Mouse (Mus musculus) neural tube, embryonic 14.5 days (tissue): ENCODE measurements around the gene 4930535I16Rik. TPM values are rescaled to one million over a fixed set of nuclear protein-coding genes. Genes with fewer than 3 reads are reported as not detected.
"Not testable (repeated sequence)": the region's sequence is repeated elsewhere in the genome, so short reads cannot be mapped to it uniquely, and the experiment has no call there.

Source experiments
- ATAC-seq: fragments of 200-750 bp; cut with Nextera tagmentation; 2 replicates; pipeline ENCODE4 v1.8.0; 2017; ENCODE audit warnings: low read depth, mild to moderate bottlenecking, moderate TSS enrichment, moderate library complexity
- H3K27ac ChIP-seq: fragments of 300-500 bp; sonication (generic); 2 replicates; pipeline ENCODE4 v1.5.1; 2014; ENCODE audit warnings: low read depth, mild to moderate bottlenecking, control low read depth, low read length, moderate library complexity, mixed read lengths
- H3K27me3 ChIP-seq: fragments of 300-500 bp; sonication (generic); 2 replicates; pipeline ENCODE4 v1.6.1; 2014; ENCODE audit warnings: low read length; ENCODE audit not compliant: control insufficient read depth, insufficient read depth
- H3K36me3 ChIP-seq: fragments of 300-500 bp; sonication (generic); 2 replicates; pipeline ENCODE4 v1.6.1; 2014; ENCODE audit warnings: low read length, mixed read lengths; ENCODE audit not compliant: control insufficient read depth, insufficient read depth
- H3K4me1 ChIP-seq: fragments of 300-500 bp; sonication (generic); 2 replicates; pipeline ENCODE4 v1.6.1; 2014; ENCODE audit warnings: low read length; ENCODE audit not compliant: control insufficient read depth, insufficient read depth
- H3K4me2 ChIP-seq: fragments of 300-500 bp; sonication (generic); 2 replicates; pipeline ENCODE4 v1.6.1; 2014; ENCODE audit warnings: mild to moderate bottlenecking, low read depth, low read length, control low read depth
- H3K4me3 ChIP-seq: fragments of 300-500 bp; sonication (generic); 2 replicates; pipeline ENCODE4 v1.5.1; 2014; ENCODE audit warnings: low read depth, low read length, control low read depth, mixed read lengths
- H3K9ac ChIP-seq: fragments of 300-500 bp; sonication (generic); replicated peaks from 2 replicates; pipeline ENCODE4 v1.6.1; 2014; ENCODE audit warnings: low read depth, mild to moderate bottlenecking, control low read depth, low read length, mixed read lengths
- H3K9me3 ChIP-seq: fragments of 300-500 bp; sonication (generic); 2 replicates; pipeline ENCODE4 v1.6.1; 2016; ENCODE audit warnings: low read length; ENCODE audit not compliant: control insufficient read depth
- WGBS: fragments of 180-500 bp; shearing (Covaris S2); extraction: QIAGEN DNeasy Blood & Tissue Kit; methylation state at CpG from one replicate; pipeline ENCODE4 v1.1.7; 2014; 5-methylcytosine and 5-hydroxymethylcytosine counted together
- polyA plus RNA-seq: library from polyadenylated mRNA; unstranded; fragments of >200 nt; fragmentation: Nextera tagmentation; extraction: Ambion mirVana; gene quantifications from 2 replicates; pipeline ENCODE4 v1.2.1, GENCODE M21; 2014

The 4930535I16Rik gene
- polyA plus RNA-seq, 1 experiment from 2014 or later = not detected

GRCm38 (mm10) chr4:123947149-123947548 lies 29.3 kb upstream of the 4930535I16Rik start:
- no peaks in the 10 kb centered on the region for H3K27me3 ChIP-seq
- 50% methylated on average over 5 of the region's 5 CpGs for WGBS
- no peak overlapping the region for H3K9ac ChIP-seq
- no peaks in the 10 kb centered on the region for H3K9me3 ChIP-seq
- H3K27ac ChIP-seq = no peak overlapping the region
- no peak overlapping the region for H3K4me3 ChIP-seq
- H3K4me2 ChIP-seq = no peak overlapping the region
- H3K4me1 ChIP-seq = 0 out of 2 replicates have a peak, but pooled peaks cover 6% of the 10 kb centered on the region
- no peak for ATAC-seq
- H3K36me3 ChIP-seq = no peaks in the 10 kb centered on the region

DNA sequence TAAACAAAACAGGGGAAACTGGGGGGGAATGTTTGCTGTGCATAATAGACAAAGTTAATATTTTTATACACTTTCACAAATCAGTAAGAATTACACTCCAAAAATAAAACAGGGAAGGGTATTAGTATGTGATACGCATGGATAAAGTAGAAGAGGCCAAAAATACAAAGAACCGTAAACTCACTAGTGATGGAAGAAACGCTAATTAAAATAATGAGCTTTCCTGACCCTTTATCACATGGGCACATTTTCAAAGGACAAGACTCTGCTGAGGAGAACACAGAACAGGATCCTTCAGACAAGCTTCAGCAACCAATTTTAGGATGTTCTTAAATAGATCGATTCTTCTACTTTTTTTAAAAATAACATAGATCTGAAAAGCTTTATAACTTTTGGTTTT lies 28.9 kb upstream of the 4930535I16Rik start:
- Histone ChIP-seq H3K4me3 (no peak overlapping the region), H3K4me2 (no peak overlapping the region), H3K27me3 (no peaks in the 10 kb centered on the region), H3K4me1 (0 out of 2 replicates have a peak, but pooled peaks cover 2% of the 10 kb centered on the region), H3K9ac (no peak overlapping the region), H3K36me3 (no peaks in the 10 kb centered on the region), H3K27ac (no peak overlapping the region), H3K9me3 (no peaks in the 10 kb centered on the region)
- 80% methylated on average over 4 of the region's 4 CpGs for WGBS
- ATAC-seq = no peak

DNA sequence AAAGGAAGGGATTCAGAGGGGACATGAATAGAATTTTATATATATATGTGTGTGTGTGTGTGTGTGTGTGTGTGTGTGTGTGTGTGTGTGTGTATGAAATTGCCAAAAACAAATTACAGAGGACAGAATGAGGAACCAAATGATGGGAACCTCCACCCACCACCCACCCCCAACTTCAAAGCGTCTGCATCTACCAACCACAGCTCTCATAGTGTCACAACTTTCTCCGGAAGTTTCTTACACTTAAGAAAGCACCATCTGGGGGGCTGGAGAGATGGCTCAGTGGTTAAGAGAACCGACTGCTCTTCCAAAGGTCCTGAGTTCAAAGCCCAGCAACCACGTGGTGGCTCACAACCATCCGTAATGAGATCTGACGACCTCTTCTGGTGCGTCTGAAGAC lies 23.1 kb upstream of the 4930535I16Rik start:
- H3K36me3 ChIP-seq, H3K4me1 ChIP-seq, H3K27me3 ChIP-seq, H3K9ac ChIP-seq, H3K27ac ChIP-seq, H3K4me3 ChIP-seq, H3K4me2 ChIP-seq, H3K9me3 ChIP-seq, ATAC-seq: not testable (repeated sequence)
- 81% methylated on average over 7 of the region's 7 CpGs for WGBS

GRCm38 (mm10) chr4:123939838-123940237 lies 22.0 kb upstream of the 4930535I16Rik start:
- Histone ChIP-seq H3K27ac (no peak overlapping the region), H3K9me3 (no peaks in the 10 kb centered on the region), H3K4me1 (no peaks in the 10 kb centered on the region), H3K36me3 (peaks cover 13% of the 10 kb centered on the region), H3K4me3 (no peak overlapping the region), H3K4me2 (no peak overlapping the region), H3K9ac (no peak overlapping the region), H3K27me3 (no peaks in the 10 kb centered on the region)
- WGBS = 8% methylated on average over 4 of the region's 4 CpGs
- ATAC-seq = no peak

DNA sequence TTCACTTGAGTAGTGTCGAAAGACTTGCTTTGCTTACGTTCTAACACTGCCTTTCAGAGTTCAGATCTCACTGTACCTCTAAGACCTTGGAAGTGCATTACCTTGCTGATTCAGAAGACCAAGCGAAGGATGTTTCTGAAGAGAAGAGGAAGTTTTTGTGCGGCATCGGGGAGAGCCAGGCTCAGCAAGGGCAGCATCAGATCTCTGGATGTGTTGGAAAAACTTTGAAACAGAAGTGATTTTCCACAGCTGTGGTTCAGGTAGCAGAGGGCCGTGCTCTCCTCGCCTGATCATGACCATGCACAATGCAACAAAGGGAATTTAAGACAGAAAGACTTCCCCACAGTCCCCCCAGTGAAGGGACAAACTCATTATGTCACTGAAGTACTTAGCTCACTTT lies 18.2 kb upstream of the 4930535I16Rik start:
- Histone ChIP-seq H3K4me2 (no peak overlapping the region), H3K27me3 (no peaks in the 10 kb centered on the region), H3K9ac (no peak overlapping the region), H3K36me3 (peaks cover 30% of the 10 kb centered on the region), H3K9me3 (no peaks in the 10 kb centered on the region), H3K4me1 (no peaks in the 10 kb centered on the region), H3K4me3 (no peak overlapping the region), H3K27ac (no peak overlapping the region)
- 95% methylated on average over 7 of the region's 7 CpGs for WGBS
- ATAC-seq = no peak

- no peak overlapping the region for H3K27ac ChIP-seq
- no peak for ATAC-seq
- peaks cover 38% of the 10 kb centered on the region for H3K36me3 ChIP-seq
- no peaks in the 10 kb centered on the region for H3K9me3 ChIP-seq
- WGBS = 96% methylated on average over 4 of the region's 4 CpGs
- no peaks in the 10 kb centered on the region for H3K27me3 ChIP-seq
- H3K4me2 ChIP-seq = no peak overlapping the region
- H3K9ac ChIP-seq = no peak overlapping the region
- no peaks in the 10 kb centered on the region for H3K4me1 ChIP-seq
- H3K4me3 ChIP-seq = no peak overlapping the region
These were observed 16.5 kb upstream of the 4930535I16Rik start for GRCm38 (mm10) chr4:123934306-123934705.

- no peak overlapping the region for H3K27ac ChIP-seq
- H3K27me3 ChIP-seq = no peaks in the 10 kb centered on the region
- peaks cover 45% of the 10 kb centered on the region for H3K36me3 ChIP-seq
- ATAC-seq = no peak
- no peaks in the 10 kb centered on the region for H3K4me1 ChIP-seq
- H3K9ac ChIP-seq = no peak overlapping the region
- WGBS = 93% methylated on average over 4 of the region's 4 CpGs
- H3K4me2 ChIP-seq = no peak overlapping the region
- H3K4me3 ChIP-seq = no peak overlapping the region
- no peaks in the 10 kb centered on the region for H3K9me3 ChIP-seq
These were observed 12.2 kb upstream of the 4930535I16Rik start for GRCm38 (mm10) chr4:123929994-123930393.

- H3K4me2 ChIP-seq = no peak overlapping the region
- peaks cover 48% of the 10 kb centered on the region for H3K36me3 ChIP-seq
- no peak overlapping the region for H3K27ac ChIP-seq
- no peaks in the 10 kb centered on the region for H3K9me3 ChIP-seq
- ATAC-seq = no peak
- H3K27me3 ChIP-seq = no peaks in the 10 kb centered on the region
- H3K9ac ChIP-seq = no peak overlapping the region
- no peak overlapping the region for H3K4me3 ChIP-seq
- H3K4me1 ChIP-seq = no peaks in the 10 kb centered on the region
These were observed 10.1 kb upstream of the 4930535I16Rik start for GRCm38 (mm10) chr4:123927961-123928360.

GRCm38 (mm10) chr4:123921055-123921565 lies 3.3 kb upstream of the 4930535I16Rik start:
- no peak for ATAC-seq
- Histone ChIP-seq H3K27me3 (peaks cover 3% of the 10 kb centered on the region; the same call in 1 of the 2 replicates), H3K27ac (no peak overlapping the region), H3K9ac (no peak overlapping the region), H3K36me3 (peaks cover 31% of the 10 kb centered on the region), H3K4me3 (no peak overlapping the region), H3K9me3 (no peaks in the 10 kb centered on the region), H3K4me1 (peaks cover 17% of the 10 kb centered on the region), H3K4me2 (no peak overlapping the region)
- WGBS = 92% methylated on average over 4 of the region's 4 CpGs
